In genomic region chr12:72348508-72348907, GRCm38 (mm10) we compare ENCODE assay signal across 16 mouse cellular contexts.
DNase-seq lines count a peak whose midpoint lies in the region; ATAC-seq lines count a peak whose summit lies in the region.
"Had no signal": no experiment of that assay in that cellular context is flagged by ENCODE, and none has a peak within 500 bp of the region (broad histone marks: within the 10 kb centered on the region; RNA-seq: fewer than 3 reads in every experiment).

No protein-coding gene starts in this region.

- ATAC-seq in frontal cortex, adult (ENCODE audit: low TSS enrichment): no peak
- ATAC-seq: forebrain, embryonic 13.5 days; forebrain, postnatal 0 days; intestine, embryonic 16.5 days had no signal

- intact Hi-C loops in heart, postnatal 25 days (cut with DNase I): no loop called here

- peak; percentile 35 for DNase-seq in heart, adult 11 months
- no peak for DNase-seq in heart, postnatal 25 days (ENCODE audit: low spot score)
- peak; percentile 35 for DNase-seq in cerebellum, adult 11 months
- peak; percentile 43 for DNase-seq in cerebellum, adult 8-10 months
- DNase-seq in cerebellum, postnatal 14 days: peak; percentile 32 to 49
- no peak for DNase-seq in kidney, postnatal 25 days
- no peak for DNase-seq in adipocyte (ENCODE audit: low spot score)
- DNase-seq: adrenal gland, postnatal 14 days; forebrain, postnatal 0 days; gastrocnemius, postnatal 10 days; heart, adult 2 months; heart, postnatal 14 days; kidney, adult 2 months had no signal

Comparison
In these comparisons a context has a peak if more than half of its experiments do, and no peak if none do; other contexts are left out.
1. DNase-seq: peak in heart, adult 11 months (single experiment), cerebellum, adult 11 months (single experiment), cerebellum, adult 8-10 months (single experiment) and cerebellum, postnatal 14 days (2 of 2); none in heart, postnatal 25 days (single experiment), kidney, postnatal 25 days (0 of 2) and adipocyte (single experiment).